Mouse (Mus musculus): Measurements from ENCODE around the gene Fkbp7. TPM values are rescaled to one million over a fixed set of nuclear protein-coding genes. Genes with fewer than 3 reads are reported as not detected.

The Fkbp7 gene
- total RNA-seq, 2 experiments from 2014 or later: 6.5 to 6.7 TPM

Other genes with a start within 250 kb of the Fkbp7 start
- 10 to 100 TPM; 55.8 to 55.9 TPM for gene Prkra, start 25.1 kb downstream of the Fkbp7 start, total RNA-seq (2021)
- under 1 TPM; 0.40 to 0.84 TPM for gene Pjvk, start 24.6 kb downstream of the Fkbp7 start, total RNA-seq (2021)
- gene Plekha3, start 2.2 kb upstream of the Fkbp7 start, total RNA-seq (2021): 10 to 100 TPM; 21.2 to 23.5 TPM

All from left cerebral cortex, postnatal 4 days (tissue).